Mouse (Mus musculus) CD4-positive, CD25-positive, alpha-beta regulatory T cell, adult 9 weeks (primary cell): ENCODE data around the gene Kap. TPM values are rescaled to one million over a fixed set of nuclear protein-coding genes. Genes with fewer than 3 reads are reported as not detected.

Source experiments
- polyA plus RNA-seq: library from polyadenylated mRNA; unstranded; fragments of 100-300 nt; shearing (Covaris generic); gene quantifications from one replicate; pipeline ENCODE4 v1.2.1, GENCODE M21; 2017

The Kap gene
- polyA plus RNA-seq = not detected

GRCm38 (mm10) chr6:133853526-133853925 is at the start of gene Kap:
Gene Kap, minus strand, starts transcription at chr6:133853762.

Other genes starting within 250 kb of the Kap start
- gene Etv6, start 181.9 kb upstream of the Kap start, polyA plus RNA-seq = 10.1 TPM